Mouse (Mus musculus) embryonic facial prominence, embryonic 11.5 days (tissue): ENCODE data around the gene Mccc1. TPM values are rescaled to one million over a fixed set of nuclear protein-coding genes. Genes with fewer than 3 reads are reported as not detected.

Source experiments
- ATAC-seq: fragments of 200-750 bp; cut with Nextera tagmentation; replicated peaks from 2 replicates; pipeline ENCODE4 v1.8.0; 2017; ENCODE audit warnings: low read depth; ENCODE audit not compliant: insufficient number of reproducible peaks, low FRiP score, low TSS enrichment
- DNase-seq: peaks from one replicate; pipeline ENCODE4 v3.0.0-alpha.2; 2015; ENCODE audit warnings: low spot score
- H3K27ac ChIP-seq: fragments of 300-500 bp; sonication (generic); replicated peaks from 2 replicates; pipeline ENCODE4 v1.5.1; 2014; ENCODE audit warnings: mild to moderate bottlenecking, low read depth, low read length, control low read depth
- H3K27me3 ChIP-seq: fragments of 300-500 bp; sonication (generic); 2 replicates; pipeline ENCODE4 v1.6.1; 2014; ENCODE audit warnings: mild to moderate bottlenecking, low read length, moderate library complexity, mixed read lengths; ENCODE audit not compliant: control insufficient read depth, insufficient read depth
- H3K36me3 ChIP-seq: fragments of 300-500 bp; sonication (generic); replicated peaks from 2 replicates; pipeline ENCODE4 v1.6.1; 2014; ENCODE audit warnings: low read depth, mild to moderate bottlenecking, low read length, moderate library complexity, mixed read lengths; ENCODE audit not compliant: control insufficient read depth, insufficient read depth
- H3K4me1 ChIP-seq: fragments of 300-500 bp; sonication (generic); 2 replicates; pipeline ENCODE4 v1.6.1; 2014; ENCODE audit warnings: low read length, mixed read lengths; ENCODE audit not compliant: control insufficient read depth, insufficient read depth
- H3K4me2 ChIP-seq: fragments of 300-500 bp; sonication (generic); 2 replicates; pipeline ENCODE4 v1.6.1; 2014; ENCODE audit warnings: low read depth, mild to moderate bottlenecking, control low read depth, low read length, moderate library complexity
- H3K4me3 ChIP-seq: fragments of 300-500 bp; sonication (generic); 2 replicates; pipeline ENCODE4 v1.5.1; 2014; ENCODE audit warnings: low read depth, low read length, control low read depth
- H3K9ac ChIP-seq: fragments of 300-500 bp; sonication (generic); replicated peaks from 2 replicates; pipeline ENCODE4 v1.6.1; 2014; ENCODE audit warnings: mild to moderate bottlenecking, control low read depth, low read length
- H3K9me3 ChIP-seq: fragments of 300-500 bp; sonication (generic); replicated peaks from 2 replicates; pipeline ENCODE4 v1.6.1; 2016; ENCODE audit warnings: mild to moderate bottlenecking, low read length, inconsistent platforms, mixed read lengths; ENCODE audit not compliant: control insufficient read depth
- WGBS: fragments of 180-500 bp; shearing (Covaris S2); extraction: QIAGEN DNeasy Blood & Tissue Kit; methylation state at CpG from one replicate; pipeline ENCODE4 v1.1.7; 2014; 5-methylcytosine and 5-hydroxymethylcytosine counted together
- polyA plus RNA-seq: library from polyadenylated mRNA; unstranded; fragments of >200 nt; fragmentation: Nextera tagmentation; extraction: Ambion mirVana; gene quantifications from 2 replicates; pipeline ENCODE4 v1.2.1, GENCODE M21; 2014

Mccc1 gene
- polyA plus RNA-seq, 1 experiment from 2014 or later, result 42.6 TPM

GRCm38 (mm10) chr3:35924007-35924406 lies 76.5 kb downstream of the Mccc1 start:
- Histone ChIP-seq H3K27me3 (no peaks in the 10 kb centered on the region), H3K36me3 (no peaks in the 10 kb centered on the region), H3K27ac (no peak overlapping the region), H3K4me2 (no peak overlapping the region), H3K4me1 (no peaks in the 10 kb centered on the region), H3K4me3 (no peak overlapping the region), H3K9me3 (no peaks in the 10 kb centered on the region), H3K9ac (no peak overlapping the region)
- WGBS, result 85% methylated on average over 3 of the region's 3 CpGs
- DNase-seq (no peak), ATAC-seq (no peak)

- DNase-seq, result no peak
- no peak overlapping the region for H3K4me3 ChIP-seq
- ATAC-seq, result no peak
- H3K4me1 ChIP-seq, result no peaks in the 10 kb centered on the region
- H3K9ac ChIP-seq, result no peak overlapping the region
- H3K4me2 ChIP-seq, result no peak overlapping the region
- no peaks in the 10 kb centered on the region for H3K9me3 ChIP-seq
- WGBS, result 70% methylated on average over 7 of the region's 7 CpGs
- no peaks in the 10 kb centered on the region for H3K27me3 ChIP-seq
- H3K27ac ChIP-seq, result no peak overlapping the region
- no peaks in the 10 kb centered on the region for H3K36me3 ChIP-seq
Measured at GRCm38 (mm10) chr3:35923495-35923894, 77.0 kb downstream of the Mccc1 start.

DNA sequence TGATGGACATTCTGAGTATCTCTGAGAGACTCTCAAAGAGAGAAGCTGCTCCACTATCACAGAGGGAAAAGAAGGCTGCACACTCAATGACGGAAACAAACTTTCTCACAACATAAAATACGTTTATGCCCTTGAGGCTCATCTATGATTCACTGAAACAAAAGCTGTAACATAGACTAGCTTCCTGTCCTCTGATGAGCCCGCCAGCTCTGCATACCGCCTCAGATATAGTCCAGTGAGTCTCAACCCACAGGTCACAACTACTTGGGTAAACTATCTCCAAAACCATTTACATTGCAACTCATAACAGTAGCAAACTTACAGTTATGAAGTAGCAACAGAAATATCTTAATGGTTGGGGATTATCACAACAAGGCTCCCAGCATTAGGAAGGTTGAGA lies 78.0 kb downstream of the Mccc1 start:
- Histone ChIP-seq H3K9me3 (no peaks in the 10 kb centered on the region), H3K4me1 (no peaks in the 10 kb centered on the region), H3K4me2 (no peak overlapping the region), H3K36me3 (no peaks in the 10 kb centered on the region; the same call in 1 of the 2 replicates), H3K27ac (no peak overlapping the region), H3K9ac (no peak overlapping the region), H3K4me3 (no peak overlapping the region), H3K27me3 (no peaks in the 10 kb centered on the region)
- 77% methylated on average over 4 of the region's 4 CpGs for WGBS
- DNase-seq, result no peak
- ATAC-seq, result no peak

GRCm38 (mm10) chr3:35918229-35918628 lies 82.2 kb downstream of the Mccc1 start:
- no peaks in the 10 kb centered on the region; the same call in 1 of the 2 replicates for H3K36me3 ChIP-seq
- 93% methylated on average over 3 of the region's 3 CpGs for WGBS
- no peak for DNase-seq

More at GRCm38 (mm10) chr3:35918229-35918628, 82.2 kb downstream of the Mccc1 start:
- H3K4me2 ChIP-seq, result no peak overlapping the region
- no peaks in the 10 kb centered on the region for H3K27me3 ChIP-seq
- no peaks in the 10 kb centered on the region for H3K4me1 ChIP-seq
- H3K27ac ChIP-seq, result no peak overlapping the region
- H3K9me3 ChIP-seq, result no peaks in the 10 kb centered on the region
- ATAC-seq, result no peak
- H3K4me3 ChIP-seq, result no peak overlapping the region
- no peak overlapping the region for H3K9ac ChIP-seq

Other genes with a start within 250 kb of the Mccc1 start
- 32.4 and 34.6 TPM in 2 replicates for gene Atp11b, start 246.6 kb downstream of the Mccc1 start, polyA plus RNA-seq
- gene Dcun1d1, start 63.2 kb downstream of the Mccc1 start, polyA plus RNA-seq, result 112 and 119 TPM in 2 replicates
- 0.03 TPM in 1 of 2 replicates, not detected in the other for gene Ccdc144b, start 52.9 kb upstream of the Mccc1 start, polyA plus RNA-seq
- gene Acad9, start 65.3 kb upstream of the Mccc1 start, polyA plus RNA-seq, result 99.7 and 103 TPM in 2 replicates
- 10.1 and 10.2 TPM in 2 replicates for gene D3Ertd254e, start 150.3 kb upstream of the Mccc1 start, polyA plus RNA-seq
- not detected in 2 replicates for gene Qrfpr, start 221.6 kb upstream of the Mccc1 start, polyA plus RNA-seq